Mouse (Mus musculus) B cell, adult 67 days (primary cell): Measurements from ENCODE around the gene Esp8. TPM values are rescaled to one million over a fixed set of nuclear protein-coding genes. Genes with fewer than 3 reads are reported as not detected.

Source experiments
- total RNA-seq, 2 experiments: library from RNA; stranded (reverse); gene quantifications; 4 replicates each; pipeline ENCODE4 v1.2.4; 2023

Esp8 gene
- not detected for total RNA-seq

DNA sequence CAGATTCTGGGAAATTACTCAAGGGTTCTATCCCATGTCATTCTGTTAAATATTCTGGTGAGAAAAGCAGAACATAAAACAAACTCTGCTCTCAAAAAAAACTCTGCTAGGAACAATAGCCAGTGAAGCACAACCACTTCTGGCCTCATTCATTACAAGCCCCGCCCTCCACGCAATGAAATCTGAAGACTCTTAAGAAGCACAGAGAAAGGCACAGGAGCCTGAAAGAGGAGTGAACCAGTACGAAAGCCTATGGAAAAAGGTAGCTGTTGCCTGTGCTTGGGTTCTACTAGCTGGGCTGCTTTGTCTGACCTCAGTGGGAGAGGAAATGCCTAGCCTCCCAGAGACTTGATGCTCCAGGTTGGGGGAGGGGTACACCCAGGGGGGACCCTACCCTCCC lies at the start of gene Esp8:
Gene Esp8 (plus strand): TSS at position 205 of the 400 bp plus-strand sequence.

DNA sequence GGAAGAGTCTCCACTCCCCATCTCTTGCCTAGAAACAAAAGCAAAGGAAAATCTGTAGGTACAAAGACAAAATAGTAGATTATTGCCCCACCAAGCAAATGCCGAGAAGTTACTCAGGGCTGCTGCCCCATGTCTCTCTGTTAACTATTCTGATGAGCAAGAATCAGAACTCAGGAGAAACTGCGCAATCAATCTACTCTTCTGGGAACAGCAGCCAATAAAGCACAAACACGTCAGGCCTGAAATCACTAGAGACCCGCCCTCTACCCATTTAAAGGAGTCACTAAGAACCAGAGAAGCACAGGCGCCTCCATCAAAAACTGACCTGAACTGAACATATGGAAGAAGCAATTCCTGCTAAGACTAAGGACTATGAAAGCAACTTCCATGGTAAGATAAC lies 41.4 kb downstream of the Esp8 start, which contains the start of gene Esp6:
Gene Esp6 (plus strand): TSS at position 301 of the 400 bp plus-strand sequence.

Other genes starting within 250 kb of the Esp8 start
- gene Crisp1, start 200.8 kb upstream of the Esp8 start, total RNA-seq = not detected
- not detected for gene Esp6, start 41.5 kb downstream of the Esp8 start, total RNA-seq
- gene Esp4, start 78.6 kb downstream of the Esp8 start, total RNA-seq = not detected
- not detected for gene Esp3, start 112.1 kb downstream of the Esp8 start, total RNA-seq
- not detected for gene Esp1, start 207.1 kb downstream of the Esp8 start, total RNA-seq